Mouse (Mus musculus) hindlimb bud, embryonic 11.5 days (tissue): ENCODE measurements at regions not wholly inside any gene's neighbourhood (a gene's known extent, or its start where the extent isn't known, plus 50 kb on each side); places are given as distances from the start of the nearest gene placed in this dataset.

ENCODE experiments used
- DNase-seq: peaks from one replicate; pipeline ENCODE4 v3.0.0-alpha.2; 2012; ENCODE audit warnings: low read depth, low spot score; ENCODE audit errors: extremely low spot score

DNA sequence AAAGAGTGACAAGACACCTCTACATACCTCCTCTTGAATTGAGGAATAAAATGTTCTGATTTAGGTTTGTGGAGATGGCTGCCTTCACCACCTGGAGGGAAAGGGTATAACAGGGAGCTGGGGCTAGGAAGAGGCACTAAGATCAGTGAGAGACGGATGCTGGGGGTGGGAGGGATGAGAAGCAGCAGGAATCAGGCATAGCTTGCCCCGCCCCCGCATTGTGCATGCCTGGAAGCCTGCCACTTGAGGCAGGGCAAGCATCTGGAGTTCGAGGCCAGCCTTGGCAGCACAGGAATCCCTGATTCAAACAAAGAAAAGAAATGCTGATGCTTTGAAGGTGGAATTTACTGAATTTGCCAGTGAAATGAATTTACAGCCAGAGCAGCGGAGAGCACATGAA, 63.6 kb upstream of the Syt13 start:
- DNase-seq: no peak

DNA sequence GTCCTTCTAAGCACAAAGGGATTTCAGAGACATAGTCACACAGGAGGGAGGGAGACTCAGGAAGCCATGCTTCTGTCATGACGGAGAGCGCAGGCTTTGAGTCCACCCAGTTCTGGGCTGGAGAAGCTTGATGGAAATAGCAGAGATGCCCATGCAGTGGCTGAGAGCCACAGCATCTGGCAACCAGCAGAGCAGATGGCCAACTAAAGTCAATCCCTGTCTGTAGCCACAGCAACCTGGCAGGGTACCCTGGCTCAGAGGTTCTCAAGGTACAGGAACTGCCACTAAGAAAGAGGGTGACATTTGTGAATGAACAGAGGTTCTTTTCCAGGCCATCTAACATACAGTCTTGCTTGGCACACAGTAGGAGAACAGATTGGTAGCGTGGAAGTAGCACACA, 61.7 kb upstream of the Syt13 start:
- no peak for DNase-seq

DNA sequence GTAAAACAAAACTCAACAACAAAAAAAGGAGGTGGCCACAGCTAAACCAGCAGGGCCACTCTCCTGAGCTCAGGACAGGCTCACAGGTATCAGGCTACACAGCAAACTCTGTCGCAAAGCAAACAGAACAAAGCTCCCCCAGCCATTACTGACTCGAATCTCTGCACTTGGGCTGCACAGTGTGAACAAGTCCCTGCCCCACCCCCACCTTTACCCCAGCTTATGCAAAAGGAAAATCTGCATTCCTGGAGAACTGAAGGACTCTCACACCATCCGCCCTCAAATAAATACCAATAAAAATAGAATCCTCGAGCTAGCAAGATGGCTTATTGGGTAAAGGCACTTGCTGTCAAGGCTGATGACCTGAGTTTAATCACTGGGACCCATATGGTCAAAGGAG, 60.6 kb upstream of the Syt13 start:
- no peak for DNase-seq

DNA sequence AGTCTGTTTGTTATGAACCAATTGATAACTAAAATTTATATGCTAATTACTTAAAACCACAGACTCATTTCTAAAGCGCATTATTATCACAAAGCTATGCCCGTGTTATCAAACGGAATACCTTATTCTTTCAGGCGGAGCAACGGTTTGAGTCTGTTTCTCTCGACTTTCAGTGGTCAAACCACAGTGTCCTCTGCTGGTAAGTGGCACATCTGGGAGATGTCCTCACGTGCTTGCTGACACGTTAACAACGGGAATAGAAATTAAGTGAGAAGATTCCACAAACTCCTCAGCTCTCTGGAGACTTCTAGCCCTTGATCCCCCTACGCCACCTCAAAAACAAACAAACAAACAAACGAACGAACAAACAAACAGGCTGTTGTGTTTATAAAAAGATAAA, 58.9 kb upstream of the Syt13 start:
- DNase-seq: no peak

DNA sequence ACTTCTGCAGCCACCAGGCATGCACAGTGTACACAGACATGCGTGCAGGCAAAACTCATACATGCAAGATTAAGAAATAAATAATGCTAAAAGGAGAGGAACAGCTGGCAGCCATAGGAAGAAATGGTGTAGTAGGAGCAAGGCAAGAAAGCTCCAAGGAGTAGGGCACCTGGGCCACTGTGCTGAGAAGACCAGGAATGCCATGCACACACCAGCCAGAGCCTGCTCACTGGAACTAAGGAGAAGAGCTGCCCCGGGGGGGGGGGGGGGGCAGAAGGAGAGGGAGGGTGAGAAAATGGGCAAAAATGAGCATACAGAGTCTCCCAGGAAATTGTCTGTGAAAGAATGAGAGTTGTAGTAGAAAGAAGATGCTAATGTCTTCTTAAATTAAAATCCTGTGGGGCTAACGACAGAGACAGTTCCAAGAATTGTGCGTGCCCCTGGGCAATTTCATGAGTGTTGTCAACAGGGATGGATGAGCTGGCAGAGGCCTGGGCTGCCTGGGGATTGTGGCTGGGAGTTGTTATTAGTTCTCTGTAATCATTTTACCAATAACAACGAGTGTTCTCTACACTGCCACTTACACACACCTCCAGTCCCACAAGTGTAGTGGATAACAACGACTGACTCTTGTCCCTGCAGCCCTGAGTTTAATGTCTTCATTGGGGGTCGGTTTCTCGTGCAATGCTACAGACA, 54.2 kb upstream of the Syt13 start:
- DNase-seq: no peak
